Mouse (Mus musculus): ENCODE data around the gene Mark2. TPM values are rescaled to one million over a fixed set of nuclear protein-coding genes. Genes with fewer than 3 reads are reported as not detected.
A peak's percentile ranks its signal among the peaks of the same experiment; 100 is the strongest.

Gene Mark2
- polyA plus RNA-seq, 1 experiment from 2014 or later, result 47.4 TPM

DNA sequence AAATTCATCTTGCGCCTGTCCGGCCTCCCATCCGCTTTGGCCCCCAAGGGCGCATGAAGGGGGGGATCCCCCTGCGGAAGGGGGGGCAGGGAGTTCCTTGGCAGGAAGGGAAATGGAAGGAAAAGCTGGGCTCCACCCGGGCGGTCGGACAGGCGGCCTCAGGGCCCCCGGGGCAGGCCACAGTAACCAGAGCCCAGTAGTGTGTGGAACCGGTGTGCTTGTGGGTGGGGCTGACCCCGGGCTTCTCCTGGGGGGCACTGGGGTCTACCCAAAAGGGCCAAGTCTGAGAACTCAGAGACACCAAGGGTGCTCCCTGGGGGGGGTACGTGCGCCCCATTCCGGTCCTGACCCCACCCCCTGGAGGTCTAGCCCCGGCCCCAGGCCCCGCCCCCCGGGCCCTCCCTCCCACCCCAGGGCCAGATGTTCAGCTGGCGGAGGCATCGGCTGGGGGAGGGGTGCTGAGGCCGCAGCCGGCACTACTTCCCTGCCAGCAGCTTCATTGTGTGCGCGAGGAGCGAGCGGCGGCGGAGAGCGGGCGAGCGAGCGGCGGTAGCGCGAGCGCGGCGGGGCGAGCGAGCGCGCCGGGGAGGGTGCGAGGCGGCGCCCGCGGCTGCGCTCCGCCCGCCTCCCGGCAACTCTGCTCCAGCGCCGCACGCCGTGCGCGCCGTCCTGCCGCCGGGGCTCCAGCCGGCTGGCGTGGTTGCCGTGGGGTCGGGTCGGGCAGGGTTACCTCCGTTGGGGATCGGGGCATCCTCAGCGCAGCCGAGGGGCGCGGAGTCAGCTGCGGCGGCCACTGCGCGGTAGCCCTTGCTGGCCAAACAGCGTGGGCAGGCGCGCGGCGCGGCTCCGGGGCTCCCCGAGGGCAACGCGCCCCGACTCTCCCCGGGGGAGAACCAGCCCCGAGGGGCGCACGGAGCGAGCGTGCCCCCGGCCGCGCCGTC is 73.6 kb downstream of the Mark2 start:
- Histone ChIP-seq H3K4me2 (replicated peaks; ENCODE audit: low read depth, low read length) (peak overlapping the region; percentile 85), H3K27ac (ENCODE audit: low read depth, low read length) (peak overlapping the region; percentile 100), H3K27me3 (ENCODE audit: control insufficient read depth, insufficient read depth, low read length) (no peaks in the 10 kb centered on the region), H3K4me3 (ENCODE audit: low read depth, low read length) (peak overlapping the region; percentile 99), H3K4me1 (replicated peaks; ENCODE audit: control insufficient read depth, insufficient read depth, low read length) (peaks cover 39% of the 10 kb centered on the region), H3K9ac (ENCODE audit: low read depth, low read length) (peak overlapping the region; percentile 99), H3K36me3 (ENCODE audit: control insufficient read depth, insufficient read depth, low read length) (peaks cover 14% of the 10 kb centered on the region), H3K9me3 (ENCODE audit: control insufficient read depth, low read length) (no peaks in the 10 kb centered on the region)
- ATAC-seq (ENCODE audit: low FRiP score) (peak; percentile 54), DNase-seq (ENCODE audit: low spot score) (peak; percentile 92)
- under 1% methylated on average over 57 of the region's 97 CpGs for WGBS

DNA sequence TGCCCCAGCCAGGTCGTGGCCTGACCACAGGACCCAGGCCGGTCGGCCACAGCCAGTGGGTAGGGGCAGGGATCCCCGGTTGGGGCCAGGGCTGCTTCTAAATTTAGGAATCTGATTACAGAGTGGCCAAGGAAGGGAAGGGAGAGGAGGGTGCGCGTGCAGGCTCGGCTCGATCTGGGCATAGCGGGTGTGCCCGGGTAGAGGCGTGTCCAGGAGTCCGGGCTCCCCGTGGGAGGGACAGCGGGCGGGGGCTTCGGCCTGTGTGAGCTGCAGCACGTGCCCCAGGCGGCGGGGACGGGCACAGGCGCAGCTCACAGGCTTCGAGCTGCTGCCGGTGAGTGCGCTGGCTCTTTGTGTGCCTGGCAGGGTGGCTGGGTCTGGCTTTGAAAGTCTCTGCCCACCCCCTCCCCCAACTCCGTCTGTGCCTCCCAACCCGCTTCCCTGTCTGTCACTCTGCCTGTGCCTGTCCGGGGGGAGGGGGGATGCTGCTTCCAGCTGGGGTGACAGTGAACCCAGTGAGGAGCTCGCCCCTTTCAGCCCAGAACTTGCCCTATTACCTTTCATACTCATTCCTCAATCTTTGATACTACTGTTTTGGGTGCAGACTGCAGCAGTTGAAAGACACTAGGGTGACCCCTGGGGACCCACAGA is 74.4 kb downstream of the Mark2 start, which contains the start of gene Rcor2:
Gene Rcor2, plus strand, starts transcription at position 235 of the 651 bp plus-strand sequence.
- ATAC-seq (ENCODE audit: low FRiP score) (peak; percentile 69), DNase-seq (ENCODE audit: low spot score) (peak; percentile 90)
- peaks cover 9% of the 10 kb centered on the region for H3K36me3 ChIP-seq (ENCODE audit: control insufficient read depth, insufficient read depth, low read length)
- H3K4me3 ChIP-seq (ENCODE audit: low read depth, low read length), result peak within 1 kb of the TSS; percentile 99
- H3K9me3 ChIP-seq (ENCODE audit: control insufficient read depth, low read length), result no peaks in the 10 kb centered on the region
- H3K4me1 ChIP-seq (replicated peaks; ENCODE audit: control insufficient read depth, insufficient read depth, low read length), result peaks cover 39% of the 10 kb centered on the region
- H3K27ac ChIP-seq (ENCODE audit: low read depth, low read length), result peak within 1 kb of the TSS; percentile 100
- H3K4me2 ChIP-seq (replicated peaks; ENCODE audit: low read depth, low read length), result peak within 1 kb of the TSS; percentile 85
- H3K27me3 ChIP-seq (ENCODE audit: control insufficient read depth, insufficient read depth, low read length), result no peaks in the 10 kb centered on the region
- under 1% methylated on average over 26 of the region's 28 CpGs for WGBS
- peak within 1 kb of the TSS; percentile 99 for H3K9ac ChIP-seq (ENCODE audit: low read depth, low read length)

GRCm38 (mm10) chr19:7266421-7266831 is 75.2 kb downstream of the Mark2 start:
- ATAC-seq (ENCODE audit: low FRiP score) (no peak), DNase-seq (ENCODE audit: low spot score) (peak; percentile 58)
- Histone ChIP-seq H3K9ac (ENCODE audit: low read depth, low read length) (peak overlapping the region; percentile 99), H3K27ac (ENCODE audit: low read depth, low read length) (peak overlapping the region; percentile 100), H3K4me3 (ENCODE audit: low read depth, low read length) (no peak overlapping the region), H3K9me3 (ENCODE audit: control insufficient read depth, low read length) (no peaks in the 10 kb centered on the region), H3K27me3 (ENCODE audit: control insufficient read depth, insufficient read depth, low read length) (no peaks in the 10 kb centered on the region), H3K4me2 (replicated peaks; ENCODE audit: low read depth, low read length) (peak overlapping the region; percentile 85), H3K36me3 (ENCODE audit: control insufficient read depth, insufficient read depth, low read length) (peaks cover 5% of the 10 kb centered on the region; the same call in 1 of the 2 replicates), H3K4me1 (replicated peaks; ENCODE audit: control insufficient read depth, insufficient read depth, low read length) (peaks cover 38% of the 10 kb centered on the region)
- WGBS, result 28% methylated on average over 4 of the region's 4 CpGs

GRCm38 (mm10) chr19:7265478-7266191 is 76.0 kb downstream of the Mark2 start:
- peaks cover 36% of the 10 kb centered on the region for H3K4me1 ChIP-seq (replicated peaks; ENCODE audit: control insufficient read depth, insufficient read depth, low read length)
- peak overlapping the region; percentile 100 for H3K27ac ChIP-seq (ENCODE audit: low read depth, low read length)
- ATAC-seq (ENCODE audit: low FRiP score) (peak; percentile 53), DNase-seq (ENCODE audit: low spot score) (peak; percentile 81)
- H3K9ac ChIP-seq (ENCODE audit: low read depth, low read length), result peak overlapping the region; percentile 99
- peak overlapping the region; percentile 85 for H3K4me2 ChIP-seq (replicated peaks; ENCODE audit: low read depth, low read length)
- H3K27me3 ChIP-seq (ENCODE audit: control insufficient read depth, insufficient read depth, low read length), result no peaks in the 10 kb centered on the region
- no peaks in the 10 kb centered on the region for H3K36me3 ChIP-seq (ENCODE audit: control insufficient read depth, insufficient read depth, low read length)
- no peaks in the 10 kb centered on the region for H3K9me3 ChIP-seq (ENCODE audit: control insufficient read depth, low read length)
- 8% methylated on average over 13 of the region's 14 CpGs for WGBS
- H3K4me3 ChIP-seq (ENCODE audit: low read depth, low read length), result no peak overlapping the region

DNA sequence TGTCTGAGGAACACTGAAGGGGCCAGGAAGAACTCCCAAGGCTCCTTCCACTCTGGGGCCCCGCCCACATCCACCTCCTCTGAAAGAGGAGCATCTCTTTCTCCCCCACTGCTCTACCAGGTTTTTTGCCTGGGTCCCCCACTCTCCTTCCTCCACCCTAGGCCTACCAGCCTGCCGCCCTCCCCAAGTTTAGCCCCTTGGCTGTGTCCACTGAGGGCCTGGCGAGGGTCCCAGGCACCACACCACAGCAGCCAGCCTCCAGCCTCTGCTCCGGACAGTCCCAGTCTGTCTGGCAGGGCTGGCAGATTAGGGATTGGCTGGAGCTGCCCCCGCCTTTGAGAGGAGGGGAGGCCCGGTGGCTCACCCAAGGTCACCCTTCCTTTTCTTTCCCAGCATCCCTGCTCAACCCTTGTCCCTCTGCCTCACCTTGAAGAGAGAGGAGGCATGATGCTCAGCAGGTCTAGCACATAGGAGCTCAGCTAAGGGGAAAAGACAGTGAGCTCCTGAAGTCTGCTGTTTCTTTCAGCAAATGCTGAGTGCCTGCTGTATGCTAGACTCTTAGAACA is 76.8 kb downstream of the Mark2 start:
- H3K9ac ChIP-seq (ENCODE audit: low read depth, low read length), result peak overlapping the region; percentile 99
- H3K4me2 ChIP-seq (replicated peaks; ENCODE audit: low read depth, low read length), result peak overlapping the region; percentile 26
- H3K27ac ChIP-seq (ENCODE audit: low read depth, low read length), result peak overlapping the region; percentile 100
- DNase-seq (ENCODE audit: low spot score) (peak; percentile 57), ATAC-seq (ENCODE audit: low FRiP score) (no peak)
- H3K36me3 ChIP-seq (ENCODE audit: control insufficient read depth, insufficient read depth, low read length), result no peaks in the 10 kb centered on the region
- H3K9me3 ChIP-seq (ENCODE audit: control insufficient read depth, low read length), result no peaks in the 10 kb centered on the region
- WGBS, result 7% methylated on average over 6 of the region's 6 CpGs
- H3K4me3 ChIP-seq (ENCODE audit: low read depth, low read length), result no peak overlapping the region
- no peaks in the 10 kb centered on the region for H3K27me3 ChIP-seq (ENCODE audit: control insufficient read depth, insufficient read depth, low read length)
- peaks cover 32% of the 10 kb centered on the region for H3K4me1 ChIP-seq (replicated peaks; ENCODE audit: control insufficient read depth, insufficient read depth, low read length)

GRCm38 (mm10) chr19:7264088-7264765 is 77.4 kb downstream of the Mark2 start:
- Histone ChIP-seq H3K4me2 (replicated peaks; ENCODE audit: low read depth, low read length) (peak overlapping the region; percentile 26), H3K4me3 (ENCODE audit: low read depth, low read length) (no peak overlapping the region), H3K36me3 (ENCODE audit: control insufficient read depth, insufficient read depth, low read length) (no peaks in the 10 kb centered on the region), H3K27ac (ENCODE audit: low read depth, low read length) (peak overlapping the region; percentile 100), H3K9ac (ENCODE audit: low read depth, low read length) (peak overlapping the region; percentile 99), H3K9me3 (ENCODE audit: control insufficient read depth, low read length) (no peaks in the 10 kb centered on the region), H3K4me1 (replicated peaks; ENCODE audit: control insufficient read depth, insufficient read depth, low read length) (peaks cover 30% of the 10 kb centered on the region), H3K27me3 (ENCODE audit: control insufficient read depth, insufficient read depth, low read length) (no peaks in the 10 kb centered on the region)
- 13% methylated on average over 9 of the region's 9 CpGs for WGBS
- peak; percentile 87 for DNase-seq (ENCODE audit: low spot score)
- ATAC-seq (ENCODE audit: low FRiP score), result no peak

DNA sequence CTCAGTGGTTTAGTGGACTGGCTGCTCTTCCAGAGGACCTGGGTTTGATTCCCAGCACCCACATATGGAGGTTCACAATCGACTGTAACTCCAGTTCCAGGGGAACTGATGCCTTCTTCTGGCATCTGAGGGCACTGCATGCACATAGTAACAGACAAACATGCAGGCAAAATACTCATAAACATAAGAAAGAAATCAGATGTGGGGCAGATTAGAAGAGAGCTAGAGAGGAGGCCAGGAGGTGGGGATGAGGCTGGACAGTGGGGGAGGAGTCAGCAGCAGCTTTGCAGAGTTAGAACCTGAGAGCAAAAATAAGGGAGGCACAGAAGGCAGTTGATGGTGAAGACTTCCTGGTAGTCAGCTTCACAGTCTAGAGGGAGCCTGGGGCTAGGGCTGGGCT is 79.1 kb downstream of the Mark2 start:
- Histone ChIP-seq H3K4me3 (ENCODE audit: low read depth, low read length) (no peak overlapping the region), H3K9ac (ENCODE audit: low read depth, low read length) (no peak overlapping the region), H3K4me1 (replicated peaks; ENCODE audit: control insufficient read depth, insufficient read depth, low read length) (peaks cover 27% of the 10 kb centered on the region), H3K27ac (ENCODE audit: low read depth, low read length) (no peak overlapping the region), H3K36me3 (ENCODE audit: control insufficient read depth, insufficient read depth, low read length) (no peaks in the 10 kb centered on the region), H3K4me2 (replicated peaks; ENCODE audit: low read depth, low read length) (no peak overlapping the region), H3K9me3 (ENCODE audit: control insufficient read depth, low read length) (no peaks in the 10 kb centered on the region), H3K27me3 (ENCODE audit: control insufficient read depth, insufficient read depth, low read length) (no peaks in the 10 kb centered on the region)
- WGBS, result 87% methylated on average over 1 of the region's 1 CpGs
- DNase-seq (ENCODE audit: low spot score), result no peak
- ATAC-seq (ENCODE audit: low FRiP score), result no peak

DNA sequence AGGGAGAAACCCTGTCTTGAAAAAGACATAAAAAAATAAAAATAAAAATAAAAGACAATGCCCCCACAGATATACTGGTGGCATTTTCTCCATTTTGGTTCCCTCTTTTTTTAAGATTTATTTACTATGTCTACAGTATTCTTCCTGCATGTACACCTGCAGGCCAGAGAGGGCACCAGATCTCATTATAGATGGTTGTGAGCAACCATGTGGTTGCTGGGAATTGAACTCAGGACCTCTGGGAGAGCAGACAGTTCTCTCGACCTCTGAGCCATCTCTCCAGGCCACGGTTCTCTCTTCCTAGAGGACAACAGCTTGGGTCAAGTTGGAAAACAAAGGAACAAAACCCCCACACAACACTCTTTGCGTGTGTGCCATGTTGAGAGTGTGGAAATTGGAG is 79.7 kb downstream of the Mark2 start:
- Histone ChIP-seq H3K4me1 (replicated peaks; ENCODE audit: control insufficient read depth, insufficient read depth, low read length) (peaks cover 24% of the 10 kb centered on the region), H3K9me3 (ENCODE audit: control insufficient read depth, low read length) (no peaks in the 10 kb centered on the region), H3K4me2 (replicated peaks; ENCODE audit: low read depth, low read length) (no peak overlapping the region), H3K36me3 (ENCODE audit: control insufficient read depth, insufficient read depth, low read length) (no peaks in the 10 kb centered on the region), H3K27ac (ENCODE audit: low read depth, low read length) (no peak overlapping the region), H3K4me3 (ENCODE audit: low read depth, low read length) (no peak overlapping the region), H3K9ac (ENCODE audit: low read depth, low read length) (no peak overlapping the region), H3K27me3 (ENCODE audit: control insufficient read depth, insufficient read depth, low read length) (no peaks in the 10 kb centered on the region)
- DNase-seq (ENCODE audit: low spot score) (no peak), ATAC-seq (ENCODE audit: low FRiP score) (no peak)
- WGBS, result 86% methylated on average over 3 of the region's 3 CpGs
